10 mouse cellular contexts compared by ENCODE assay signal in genomic region chr1:192833586-192833985, GRCm38 (mm10). TPM values are rescaled to one million over a fixed set of nuclear protein-coding genes. Genes with fewer than 3 reads are reported as not detected.
DNase-seq lines count a peak whose midpoint lies in the region; ATAC-seq and TF ChIP-seq lines count a peak whose summit lies in the region.
"Had no signal": no experiment of that assay in that cellular context is flagged by ENCODE, and none has a peak within 500 bp of the region (broad histone marks: within the 10 kb centered on the region; RNA-seq: fewer than 3 reads in every experiment).

No protein-coding gene starts in this region.

- peak; percentile 53 for DNase-seq in hindbrain, embryonic 10.5 days (ENCODE audit: low spot score)
- no peak for DNase-seq in hindbrain, postnatal 0 days (ENCODE audit: low spot score)
- DNase-seq in embryo, embryonic 9.5 days (ENCODE audit: extremely low spot score): peak; percentile 50
- DNase-seq in adrenal gland, adult (ENCODE audit: inconsistent age in 2 of 2, low spot score in 1 of 2): no peak
- DNase-seq in kidney, adult 8-10 months: no peak
- DNase-seq in left cerebral cortex, adult 18-20 months (ENCODE audit: low spot score in 2 of 2): no peak

- peak overlapping the region; percentile 92 for H3K27ac ChIP-seq in hindbrain, embryonic 10.5 days
- H3K27ac ChIP-seq in hindbrain, postnatal 0 days: no peak overlapping the region
- 0 out of 2 replicates have a peak overlapping the region, but pooled peaks have one; percentile 89 for H3K27ac ChIP-seq in hindbrain, embryonic 15.5 days (replicated peaks)
- H3K27ac ChIP-seq in midbrain, embryonic 16.5 days (ENCODE audit: low read length): 0 out of 2 replicates have a peak overlapping the region, but pooled peaks have one; percentile 94

- H3K4me2 ChIP-seq in hindbrain, postnatal 0 days (ENCODE audit: low read depth, low read length): no peak overlapping the region
- peak overlapping the region; percentile 11; the same call in 1 of the 2 replicates for H3K4me2 ChIP-seq in hindbrain, embryonic 15.5 days
- H3K4me2 ChIP-seq in midbrain, embryonic 16.5 days (ENCODE audit: low read length): no peak overlapping the region

- peaks cover 69% of the 10 kb centered on the region for H3K4me1 ChIP-seq in hindbrain, embryonic 10.5 days (replicated peaks)
- peaks cover 11% of the 10 kb centered on the region for H3K4me1 ChIP-seq in hindbrain, postnatal 0 days (ENCODE audit: insufficient read depth, low read length)
- peaks cover 38% of the 10 kb centered on the region for H3K4me1 ChIP-seq in hindbrain, embryonic 15.5 days (replicated peaks)
- peaks cover 32% of the 10 kb centered on the region for H3K4me1 ChIP-seq in midbrain, embryonic 16.5 days (ENCODE audit: control insufficient read depth, insufficient read depth, low read length)

- H3K36me3 ChIP-seq in hindbrain, embryonic 10.5 days: no peaks in the 10 kb centered on the region
- H3K36me3 ChIP-seq in hindbrain, postnatal 0 days (ENCODE audit: insufficient read depth, low read length): no peaks in the 10 kb centered on the region
- H3K36me3 ChIP-seq in hindbrain, embryonic 15.5 days: no peaks in the 10 kb centered on the region
- no peaks in the 10 kb centered on the region for H3K36me3 ChIP-seq in midbrain, embryonic 16.5 days (ENCODE audit: control insufficient read depth, insufficient read depth, low read length)
- H3K36me3 ChIP-seq: heart, embryonic 15.5 days; stomach, embryonic 15.5 days had no signal

- 4% methylated on average over 26 of the region's 26 CpGs for WGBS in hindbrain, embryonic 10.5 days
- 30% methylated on average over 26 of the region's 26 CpGs for WGBS in hindbrain, postnatal 0 days
- 10% methylated on average over 26 of the region's 26 CpGs for WGBS in hindbrain, embryonic 15.5 days
- 16% methylated on average over 26 of the region's 26 CpGs for WGBS in midbrain, embryonic 16.5 days

- peaks cover 96% of the 10 kb centered on the region for H3K27me3 ChIP-seq in hindbrain, embryonic 10.5 days (ENCODE audit: insufficient read depth, poor library complexity, severe bottlenecking)
- no peaks in the 10 kb centered on the region for H3K27me3 ChIP-seq in hindbrain, postnatal 0 days (ENCODE audit: insufficient read depth, low read length)
- 0 out of 2 replicates have a peak, but pooled peaks cover 3% of the 10 kb centered on the region for H3K27me3 ChIP-seq in hindbrain, embryonic 15.5 days
- H3K27me3 ChIP-seq in midbrain, embryonic 16.5 days (ENCODE audit: control insufficient read depth, insufficient read depth, low read depth, low read length): no peaks in the 10 kb centered on the region

- TF ChIP-seq CTCF in hindbrain, postnatal 0 days (IDR thresholded peaks at IDR 0.05; ENCODE audit: low read depth): no peak

- peak overlapping the region; percentile 26 for H3K4me3 ChIP-seq in hindbrain, embryonic 10.5 days
- H3K4me3 ChIP-seq in hindbrain, postnatal 0 days (ENCODE audit: low read length): no peak overlapping the region
- H3K4me3 ChIP-seq in hindbrain, embryonic 15.5 days: no peak overlapping the region
- no peak overlapping the region for H3K4me3 ChIP-seq in midbrain, embryonic 16.5 days (ENCODE audit: low read depth, low read length)

- no peaks in the 10 kb centered on the region for H3K9me3 ChIP-seq in hindbrain, embryonic 10.5 days
- no peaks in the 10 kb centered on the region for H3K9me3 ChIP-seq in hindbrain, postnatal 0 days (ENCODE audit: low read length)
- H3K9me3 ChIP-seq in hindbrain, embryonic 15.5 days: no peaks in the 10 kb centered on the region
- no peaks in the 10 kb centered on the region for H3K9me3 ChIP-seq in midbrain, embryonic 16.5 days (replicated peaks; ENCODE audit: control insufficient read depth, low read length, poor library complexity, severe bottlenecking)
- H3K9me3 ChIP-seq: heart, embryonic 15.5 days; stomach, embryonic 15.5 days had no signal

- no peak for ATAC-seq in hindbrain, postnatal 0 days
- no peak for ATAC-seq in hindbrain, embryonic 15.5 days (ENCODE audit: low FRiP score, low read depth)
- no peak for ATAC-seq in midbrain, embryonic 16.5 days

- H3K9ac ChIP-seq in hindbrain, postnatal 0 days (replicated peaks; ENCODE audit: low read length): no peak overlapping the region
- no peak overlapping the region for H3K9ac ChIP-seq in hindbrain, embryonic 15.5 days
- H3K9ac ChIP-seq in midbrain, embryonic 16.5 days (ENCODE audit: low read depth, low read length): no peak overlapping the region
- H3K9ac ChIP-seq: heart, embryonic 15.5 days; stomach, embryonic 15.5 days had no signal

RNA-seq across cellular contexts. Expression of gene Sertad4, which starts 22.0 kb away (rescaled TPM):
- polyA plus RNA-seq in hindbrain, embryonic 10.5 days (2016; fragmentation: Nextera tagmentation; extraction: Ambion mirVana): 12.7 and 15.5 TPM in 2 replicates
- 5.3 and 5.4 TPM in 2 replicates for total RNA-seq in hindbrain, postnatal 0 days (2014; rRNA removed)
- 13.2 and 14.2 TPM in 2 replicates for polyA plus RNA-seq in hindbrain, postnatal 0 days (2015; fragmentation: Nextera tagmentation; extraction: Ambion mirVana)
- 19.4 and 20.6 TPM in 2 replicates for polyA plus RNA-seq in hindbrain, embryonic 15.5 days (2015; fragmentation: Nextera tagmentation; extraction: Ambion mirVana)
- polyA plus RNA-seq in midbrain, embryonic 16.5 days (2015; fragmentation: Nextera tagmentation; extraction: Ambion mirVana): 26.3 and 27.6 TPM in 2 replicates
- total RNA-seq in left cerebral cortex, adult 18-20 months (2021): 10 to 100 TPM; 12.3 to 13.6 TPM

Comparison
In these comparisons a context has a peak if more than half of its experiments do, and no peak if none do; other contexts are left out.
1. DNase-seq: peak in hindbrain, embryonic 10.5 days (single experiment) and embryo, embryonic 9.5 days (single experiment); none in hindbrain, postnatal 0 days (single experiment), adrenal gland, adult (0 of 2), kidney, adult 8-10 months (0 of 2) and left cerebral cortex, adult 18-20 months (0 of 2).